Mouse (Mus musculus): ENCODE data around the gene Them7.

Them7 gene

DNA sequence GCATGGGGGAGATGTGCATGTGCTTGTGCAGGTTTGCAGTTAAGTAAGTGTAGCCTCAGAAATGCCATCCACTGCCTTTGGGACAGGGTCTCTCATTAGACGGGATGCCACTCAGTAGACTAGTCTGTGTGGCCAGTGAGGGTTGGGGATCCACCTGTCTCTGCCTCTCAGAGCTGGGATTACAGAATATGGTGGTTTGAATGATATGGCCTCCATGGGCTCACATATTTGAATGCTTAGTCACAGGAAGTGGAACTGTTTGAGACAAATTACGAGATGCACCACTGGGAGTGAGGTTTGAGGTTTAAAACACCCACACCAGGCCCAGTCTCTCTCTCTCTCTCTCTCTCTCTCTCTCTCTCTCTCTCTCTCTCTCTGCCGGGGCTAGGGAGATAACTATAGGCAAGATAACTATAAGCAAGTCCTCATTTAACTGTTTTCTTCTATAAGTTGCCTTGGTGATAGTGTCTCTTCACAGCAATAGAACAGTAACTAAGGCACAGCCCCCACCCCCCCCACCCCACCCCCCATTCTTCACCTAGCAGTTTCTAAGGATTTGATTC lies 156.7 kb downstream of the Them7 start:
- no peak for DNase-seq

DNA sequence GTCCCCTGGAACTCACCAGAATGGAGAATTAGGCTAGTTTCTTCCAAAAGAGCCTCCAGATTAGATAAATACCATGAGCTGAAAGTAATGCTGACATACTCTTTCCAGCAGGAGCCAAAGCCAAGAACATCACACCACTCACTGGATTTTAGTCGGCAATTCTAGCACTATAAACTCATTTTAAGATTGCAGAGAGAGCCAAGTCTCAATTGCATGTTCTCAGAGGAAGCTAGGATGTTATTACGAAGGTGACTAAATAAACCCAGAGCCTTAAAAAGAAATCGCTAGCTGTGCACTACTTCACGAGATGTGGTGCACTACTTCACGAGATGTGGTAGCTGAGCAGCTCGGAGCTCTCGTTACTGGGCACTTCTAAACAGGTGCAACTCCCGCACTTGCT lies 158.9 kb downstream of the Them7 start:
- DNase-seq, result no peak

DNA sequence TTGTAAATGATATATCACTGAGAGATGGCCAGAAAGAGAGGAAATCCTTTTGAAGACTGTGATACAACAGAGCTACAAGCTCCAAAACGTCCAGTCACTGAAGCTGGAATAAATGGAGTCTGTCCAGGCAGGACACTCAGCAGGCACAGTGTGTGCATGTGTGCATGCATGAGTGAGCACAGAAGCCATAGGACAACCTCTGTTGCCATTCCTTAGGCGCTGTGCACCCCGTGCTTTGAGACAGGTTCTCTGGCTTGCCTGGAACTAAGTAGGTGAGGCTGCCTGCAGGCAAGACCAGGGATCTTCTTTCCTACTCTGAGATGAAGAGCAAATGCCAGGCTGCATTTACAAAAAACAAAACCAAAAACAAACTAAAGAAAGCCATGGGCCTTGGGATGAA lies 160.9 kb downstream of the Them7 start:
- no peak for DNase-seq

DNA sequence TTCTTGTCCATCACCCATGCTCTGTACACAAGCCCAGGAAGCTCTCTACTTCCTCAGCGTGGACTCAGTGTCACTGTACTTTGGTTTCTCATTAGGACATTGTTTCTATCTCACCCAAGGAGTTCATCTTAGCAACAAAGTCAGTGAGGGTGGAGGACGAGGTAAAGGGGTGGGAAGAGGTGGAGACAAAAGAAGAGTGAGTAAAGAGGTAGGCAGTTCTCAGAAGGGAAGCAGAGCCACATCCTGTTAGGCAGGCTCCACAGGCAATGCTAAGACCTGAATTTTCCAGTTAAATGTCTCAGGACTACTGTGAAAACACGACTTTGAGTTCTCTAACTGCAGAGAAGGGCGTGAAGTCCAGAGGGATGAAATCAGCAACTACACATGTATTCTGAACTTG lies 162.3 kb downstream of the Them7 start:
- DNase-seq, result no peak

DNA sequence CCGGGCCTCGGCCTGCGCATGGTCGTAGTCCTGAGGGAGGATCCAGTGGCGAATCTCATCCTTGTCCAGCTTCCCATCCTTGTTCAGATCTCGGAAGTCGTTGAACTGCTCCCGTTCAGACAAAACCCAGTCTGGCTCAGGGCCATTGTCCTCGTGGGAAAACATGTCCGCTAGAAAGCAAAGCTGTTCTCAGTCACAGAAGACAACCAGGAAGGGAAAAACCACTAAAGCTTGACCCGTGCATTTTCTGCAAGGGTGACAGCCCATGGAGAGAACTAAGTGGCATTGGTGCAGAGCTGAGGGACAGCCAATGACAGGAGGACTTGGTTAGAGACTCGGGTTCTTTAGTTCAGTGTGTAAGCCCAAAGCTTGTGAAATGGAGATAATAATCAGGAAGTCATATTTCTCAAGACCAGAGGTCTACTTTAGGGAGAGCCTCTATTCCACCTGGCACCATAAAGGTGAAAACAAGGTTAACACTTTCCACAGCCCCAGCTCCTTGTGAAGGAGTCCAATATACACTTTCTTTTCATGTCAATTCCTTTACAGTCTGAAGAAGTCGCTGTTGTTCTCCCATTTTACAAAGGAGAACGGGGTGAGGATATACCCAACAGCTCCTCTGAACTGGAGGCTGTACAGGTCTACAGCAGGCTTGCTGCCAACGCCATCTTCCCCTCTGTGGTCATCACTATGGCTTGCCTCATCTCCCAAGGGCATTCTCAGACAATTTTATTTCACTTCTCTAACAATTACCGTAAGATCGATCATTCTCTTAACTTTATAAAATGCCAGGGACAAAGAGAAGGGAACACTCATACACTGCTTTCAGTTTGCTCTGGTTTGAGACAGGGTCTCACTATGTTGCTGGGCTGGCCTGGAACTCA lies 165.1 kb downstream of the Them7 start:
- no peak for DNase-seq

DNA sequence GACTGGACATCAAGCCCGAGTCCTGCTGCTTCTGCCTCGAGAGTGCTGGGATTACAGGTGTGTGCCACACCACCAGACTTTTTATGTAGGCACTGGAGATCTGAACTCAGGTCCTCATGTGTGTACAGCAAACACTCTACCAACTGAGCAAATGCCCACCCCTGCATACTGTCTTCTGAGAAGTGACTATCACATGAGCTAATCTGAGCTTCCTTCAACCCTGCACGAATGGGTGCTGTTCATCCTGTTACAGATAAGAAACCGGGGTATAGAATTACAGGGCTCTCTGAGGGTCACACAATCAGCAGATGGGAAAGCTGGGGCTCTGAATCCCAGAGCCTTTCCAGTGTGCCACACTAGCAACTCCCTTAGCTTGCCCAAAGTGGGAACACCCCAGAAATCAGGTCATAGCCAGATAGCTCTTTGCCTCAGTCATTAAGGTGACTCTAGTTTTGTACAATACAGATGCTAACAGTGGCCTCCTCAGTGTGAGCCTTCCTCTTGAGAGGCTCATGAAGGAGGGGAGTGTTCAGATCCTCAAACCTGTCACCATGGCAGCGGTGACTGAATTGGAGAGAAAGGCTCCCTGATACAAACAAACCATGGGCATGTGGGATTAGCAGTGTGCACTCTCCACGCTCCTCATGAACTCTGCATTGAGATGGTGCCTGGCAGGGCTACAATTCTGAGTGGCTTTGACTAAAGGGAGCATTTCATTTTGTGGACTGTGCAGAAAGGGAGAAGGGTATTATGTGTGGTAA lies 166.7 kb downstream of the Them7 start:
- no peak for DNase-seq

DNA sequence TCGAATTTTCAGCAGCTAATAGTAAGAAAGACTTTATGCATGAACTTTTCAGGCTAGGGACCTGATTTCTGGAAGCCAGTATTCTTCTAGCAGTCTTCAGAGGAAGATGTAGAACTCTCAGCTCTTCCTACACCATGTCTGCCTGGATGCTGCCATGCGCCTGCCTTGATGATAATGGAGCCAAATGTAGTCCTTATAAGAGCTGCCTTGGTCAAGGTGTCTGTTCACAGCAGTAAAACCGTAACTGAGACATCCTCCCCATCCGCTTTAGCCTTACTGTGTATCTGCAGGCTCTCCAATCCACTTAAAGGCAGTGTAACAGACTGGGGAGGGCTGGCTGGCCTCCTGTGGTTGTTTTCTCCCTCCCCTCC lies 167.3 kb downstream of the Them7 start:
- DNase-seq, result no peak

DNA sequence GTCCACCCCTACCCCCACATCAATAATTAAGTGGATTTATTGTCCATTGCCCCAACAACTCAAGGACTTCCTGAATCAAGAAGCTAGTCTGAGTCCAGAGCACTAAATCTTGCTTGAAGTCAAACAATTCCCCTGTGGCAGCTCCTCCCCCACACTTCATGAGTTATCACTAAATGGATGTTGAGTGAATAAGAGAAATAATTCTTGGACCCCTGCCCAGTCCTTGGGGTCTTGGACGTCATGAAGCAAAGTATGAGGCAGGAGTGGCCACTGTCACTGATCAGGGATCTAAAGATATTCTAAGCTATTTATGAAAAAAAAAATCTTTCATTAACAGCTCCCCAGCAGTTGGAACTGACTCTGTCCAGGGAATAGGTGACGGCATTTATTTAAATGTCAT lies 168.4 kb downstream of the Them7 start:
- DNase-seq, result no peak

DNA sequence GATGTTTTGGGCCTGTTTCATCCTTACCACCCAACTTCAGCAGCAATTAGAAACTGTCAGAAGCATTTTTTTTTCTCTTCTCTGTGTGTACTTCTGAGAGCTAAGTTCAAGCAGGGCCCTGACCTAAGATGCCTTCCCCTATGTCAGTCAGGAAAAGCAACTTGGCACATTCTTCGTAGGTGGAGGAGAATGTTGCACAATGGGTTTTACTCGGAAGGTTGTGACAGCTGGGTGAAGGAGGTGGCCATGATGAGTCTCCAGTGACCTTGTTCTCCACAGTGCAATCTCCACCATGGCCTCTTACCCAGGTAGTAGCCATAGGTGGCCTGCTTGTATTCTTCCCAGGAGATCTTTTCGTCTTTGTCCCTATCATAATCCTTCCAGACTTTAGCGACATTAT lies 170.3 kb downstream of the Them7 start:
- DNase-seq, result no peak

DNA sequence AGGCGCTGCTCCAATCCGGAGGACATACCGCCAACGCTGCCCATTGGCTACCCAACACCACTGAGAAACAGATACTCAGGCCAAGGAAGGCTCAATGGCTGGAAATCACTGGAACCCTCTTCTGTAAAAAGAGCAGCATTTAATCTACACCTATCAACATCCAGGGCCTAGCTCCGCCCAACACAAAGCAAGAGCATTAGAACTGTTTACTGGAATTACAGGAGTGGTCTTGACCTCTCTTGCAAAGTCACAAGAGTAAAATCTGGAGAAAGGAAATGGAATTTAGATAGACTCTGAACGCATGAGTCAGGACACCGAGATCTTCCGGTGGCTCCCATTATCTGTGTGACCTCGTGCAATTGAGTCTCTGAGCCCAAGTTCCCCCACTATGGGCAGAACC lies 171.9 kb downstream of the Them7 start:
- DNase-seq, result no peak

DNA sequence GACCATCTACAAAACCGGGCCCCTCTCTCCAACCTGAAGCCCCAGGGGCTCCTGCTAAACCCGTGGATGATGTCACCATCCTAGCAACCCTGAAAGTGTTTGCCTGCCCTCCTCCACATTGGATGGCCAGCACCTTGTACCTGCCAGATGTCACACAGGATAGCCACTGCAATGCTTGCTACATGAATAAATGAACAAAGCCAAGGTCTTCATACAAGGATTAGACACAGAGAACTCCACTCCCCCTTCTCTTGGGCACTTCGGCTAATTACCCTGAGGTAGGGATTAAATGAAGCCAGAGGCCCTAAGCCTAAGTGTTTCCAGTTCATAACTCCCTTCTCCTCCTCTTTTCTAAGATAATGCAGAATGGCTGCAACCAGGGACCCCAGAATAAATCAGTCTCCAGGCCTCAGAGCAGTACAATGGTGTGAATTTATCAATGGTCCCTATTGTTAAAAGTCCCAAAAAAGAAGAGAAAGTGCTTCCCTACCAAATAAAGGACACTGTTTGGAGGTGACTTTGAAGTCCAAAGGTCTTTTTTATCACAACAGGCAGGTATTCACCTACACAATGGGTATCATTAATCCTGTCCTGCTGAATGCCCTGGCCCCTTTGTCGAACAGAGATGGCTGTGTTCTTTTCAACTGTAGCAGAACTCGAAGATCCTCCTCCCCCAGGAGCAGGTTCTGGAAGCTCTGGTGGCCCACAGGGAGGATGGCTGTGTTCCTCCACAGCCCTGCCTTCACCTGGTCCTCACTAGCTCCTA lies 173.5 kb downstream of the Them7 start:
- DNase-seq, result no peak

DNA sequence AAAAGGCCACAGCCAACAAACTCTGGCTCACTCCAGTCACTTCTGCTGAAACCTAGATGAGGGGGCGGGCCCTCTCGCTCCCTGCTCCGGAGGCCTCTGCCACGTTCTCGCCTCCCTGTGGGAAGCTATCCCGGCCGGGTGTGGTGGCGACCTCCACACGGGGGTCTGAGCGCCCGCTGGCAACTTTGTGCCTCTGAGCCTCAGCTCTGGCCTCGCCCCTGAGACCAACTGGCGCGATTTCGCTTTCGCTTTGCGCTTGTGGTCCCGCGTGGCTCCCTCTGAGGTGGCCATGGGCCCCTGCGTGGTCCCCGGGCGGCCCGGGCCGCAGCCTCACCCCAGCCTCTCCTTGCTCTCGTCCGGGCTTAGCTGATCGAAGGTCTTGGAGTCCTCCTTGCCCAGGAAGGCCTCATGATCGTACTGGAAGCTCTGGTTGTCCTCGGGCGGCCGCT lies 174.5 kb downstream of the Them7 start:
- peak; percentile 9 for DNase-seq

DNA sequence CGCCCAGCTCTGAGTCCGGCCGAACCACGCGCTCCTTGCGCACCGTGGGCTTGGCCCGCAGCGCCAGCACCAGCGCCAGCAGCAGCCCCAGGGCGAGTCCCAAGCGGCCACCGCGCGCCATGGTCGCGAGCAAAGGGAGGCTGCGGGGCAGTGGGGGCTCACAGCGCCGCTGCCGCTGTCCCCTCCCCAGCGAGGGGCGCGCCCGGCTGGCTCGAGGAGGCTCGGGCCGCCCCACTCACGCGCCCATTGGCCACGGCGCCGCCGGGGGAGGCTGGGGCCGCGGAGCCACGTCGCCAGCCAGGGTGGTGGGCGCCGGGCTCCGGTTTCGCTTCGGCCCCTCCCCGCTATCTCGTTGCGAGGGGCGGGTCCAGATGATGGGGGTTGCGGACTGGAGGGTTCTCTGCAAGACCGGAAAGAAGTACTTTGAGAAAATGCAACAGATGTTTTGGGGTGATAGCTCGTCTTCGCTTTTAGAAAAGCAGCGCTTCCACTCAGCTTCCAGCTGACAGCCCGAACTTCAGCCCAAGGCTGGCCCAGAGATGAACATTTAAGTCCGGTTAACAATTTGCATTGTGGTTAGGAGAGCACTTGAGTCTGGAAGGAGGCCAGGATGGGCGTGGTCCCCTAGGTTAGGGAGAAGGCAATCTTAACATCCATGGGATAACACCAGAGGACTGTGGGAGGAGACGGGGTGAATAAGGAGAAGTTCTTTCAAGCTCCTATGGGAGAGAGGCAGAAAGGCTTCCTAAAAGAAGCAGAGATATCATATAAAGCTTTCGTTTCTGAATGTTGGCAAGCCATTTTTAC lies 175.2 kb downstream of the Them7 start, which contains the start of gene Rcn1:
Rcn1 (minus strand) TSS at position 235 of the 807 bp plus-strand sequence.
- DNase-seq, result peak; percentile 51

DNA sequence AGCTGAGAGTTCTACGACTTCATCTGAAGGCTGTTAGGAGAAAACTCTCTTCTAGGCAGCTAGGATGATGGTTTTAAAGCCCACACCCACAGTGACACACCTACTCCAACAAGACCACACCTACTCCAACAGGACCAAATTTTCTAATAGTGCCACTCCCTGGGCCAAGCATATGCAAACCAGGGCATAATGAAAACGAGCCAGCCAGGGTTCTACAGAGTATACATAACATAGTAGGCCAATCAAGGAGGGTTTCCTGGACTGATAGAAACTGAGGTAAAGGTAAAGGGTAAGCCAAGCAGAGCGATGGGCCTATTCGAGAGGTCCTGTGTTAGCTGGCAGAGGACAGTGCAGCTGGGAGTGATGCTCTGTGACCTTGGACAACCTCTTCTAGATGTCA lies 176.4 kb downstream of the Them7 start:
- no peak for DNase-seq

DNA sequence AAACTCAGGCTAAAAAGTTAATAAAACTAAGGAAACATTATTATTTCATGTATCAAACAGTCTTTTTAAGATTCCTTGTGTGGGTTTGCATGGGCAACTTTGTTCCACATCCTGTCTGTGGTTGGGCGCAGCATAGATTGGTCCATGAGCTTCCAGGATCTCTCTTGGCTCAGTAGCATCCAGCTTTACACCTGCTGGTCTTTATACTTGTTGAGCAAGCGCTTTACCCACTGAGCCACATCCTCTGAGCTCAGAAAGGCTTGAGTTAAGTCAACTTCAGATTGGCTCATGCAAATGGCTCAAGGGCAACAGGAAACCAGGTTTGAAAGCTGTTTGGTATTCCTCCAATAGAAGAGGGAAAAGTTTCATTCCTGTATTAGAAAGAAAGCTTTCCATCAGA lies 178.1 kb downstream of the Them7 start:
- no peak for DNase-seq

DNA sequence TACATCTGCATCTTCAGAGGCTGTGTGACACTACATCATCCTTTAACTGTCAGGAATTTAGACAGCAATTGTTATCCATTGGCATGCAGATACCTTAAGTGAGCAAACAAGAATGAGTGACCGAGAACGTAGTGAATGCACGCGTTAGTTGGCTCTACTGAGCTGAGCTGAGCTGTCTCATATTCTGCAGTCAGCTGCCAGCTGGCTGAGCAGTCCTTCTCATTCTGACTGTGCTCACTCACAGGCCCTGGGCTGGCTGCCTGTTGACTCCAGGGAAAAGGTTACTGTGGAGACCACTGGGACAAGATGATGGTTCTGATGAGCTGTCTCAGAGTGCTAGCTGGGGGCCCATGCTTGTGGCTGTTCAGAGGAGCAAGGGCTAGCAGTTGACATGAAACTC lies 184.4 kb downstream of the Them7 start:
- DNase-seq, result no peak

DNA sequence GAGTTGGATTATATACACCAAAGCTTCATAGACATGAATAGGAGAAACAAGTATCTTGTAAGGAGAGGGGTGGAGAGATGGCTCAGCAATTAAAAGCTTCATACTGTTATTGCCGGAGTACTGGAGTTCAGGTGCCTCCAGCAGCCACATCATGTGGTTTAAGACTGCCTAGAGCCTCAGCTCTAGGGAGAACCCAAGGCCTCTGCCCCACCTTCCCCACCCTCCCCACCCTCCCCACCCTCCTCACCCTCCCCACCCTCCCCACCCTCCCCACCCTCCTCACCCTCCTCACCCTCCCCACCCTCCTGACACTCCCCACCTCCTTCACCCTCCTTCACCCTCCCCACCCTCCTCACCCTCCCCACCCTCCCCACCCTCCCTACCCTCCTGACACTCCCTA lies 185.1 kb downstream of the Them7 start:
- no peak for DNase-seq

DNA sequence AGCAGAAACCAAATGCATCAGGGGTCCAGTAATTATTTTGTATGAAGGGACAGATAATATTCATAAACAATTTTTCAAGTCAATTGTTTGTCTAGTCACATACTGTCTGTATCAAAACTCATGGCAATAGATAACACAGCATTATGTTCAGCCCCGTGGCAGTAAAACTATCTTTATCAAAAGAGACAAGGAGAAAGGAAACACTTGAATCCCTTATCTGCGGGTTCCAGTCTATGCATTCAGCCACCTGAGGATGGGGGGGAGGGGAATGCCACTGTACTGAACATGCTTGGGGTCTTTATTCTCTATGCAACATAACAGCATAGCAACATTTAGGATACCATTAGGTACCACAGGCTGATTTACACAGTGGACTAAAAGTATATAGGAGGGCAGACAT lies 190.2 kb downstream of the Them7 start:
- DNase-seq, result no peak

DNA sequence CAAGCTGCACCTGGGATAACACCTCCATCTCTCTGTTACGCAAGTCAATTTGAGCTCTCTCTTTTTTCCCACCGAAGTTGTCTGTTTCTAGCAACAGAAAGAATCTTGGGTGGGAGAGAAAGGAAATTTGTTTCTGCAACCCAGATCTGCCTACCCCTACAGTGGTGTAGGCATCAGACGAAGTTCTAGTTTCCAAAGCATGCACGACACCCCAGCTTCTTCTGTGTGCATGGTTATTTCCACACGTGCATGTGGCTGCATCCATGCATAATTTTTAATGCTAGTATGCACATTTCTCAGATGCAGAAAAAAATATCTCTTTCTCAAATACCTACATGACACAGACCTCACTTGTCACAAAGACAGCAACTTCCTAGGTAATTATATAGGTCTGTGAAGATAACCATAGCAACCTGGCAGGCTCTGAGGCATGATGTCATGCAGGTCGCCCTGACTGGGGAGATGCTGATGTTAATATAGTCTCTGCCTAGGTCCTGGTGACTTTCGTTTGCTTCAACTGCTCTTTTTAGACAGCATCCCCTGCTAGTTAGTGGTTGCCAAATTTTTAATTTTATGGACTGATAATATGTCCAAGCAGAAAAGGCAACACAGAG lies 192.0 kb downstream of the Them7 start:
- DNase-seq, result no peak

DNA sequence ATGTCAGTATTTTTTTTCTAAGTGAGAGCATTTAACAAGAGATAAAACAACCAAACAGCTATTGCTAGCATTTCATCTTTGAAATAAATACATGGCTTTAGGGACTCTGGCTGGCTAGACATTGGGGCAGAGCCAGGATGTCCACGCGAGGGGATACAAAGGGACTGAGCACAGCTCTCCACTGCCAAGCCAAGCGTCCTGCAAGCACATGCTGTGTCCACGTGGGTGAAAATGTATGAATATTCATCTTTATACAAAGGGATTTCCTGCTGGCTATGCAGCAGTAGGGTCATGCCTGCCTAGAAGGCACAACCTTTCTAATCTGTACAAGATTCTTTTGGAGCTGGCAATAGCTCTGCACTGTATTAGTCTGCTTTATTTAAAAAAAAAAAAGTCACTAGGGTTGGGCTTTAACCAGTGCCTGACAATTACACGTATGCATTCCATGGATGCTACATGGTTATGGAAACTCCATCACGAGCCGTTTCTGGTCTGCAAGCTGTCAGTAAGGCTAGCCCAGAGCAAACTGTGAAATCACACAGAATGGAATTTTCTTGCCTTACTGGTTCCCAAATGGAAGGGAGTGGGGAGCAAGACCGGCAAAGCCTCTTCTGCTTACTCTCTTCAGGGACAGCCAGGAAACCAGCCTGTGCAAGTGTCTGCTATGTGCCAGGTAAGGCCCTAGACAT lies 192.7 kb downstream of the Them7 start:
- DNase-seq, result peak; percentile 51

DNA sequence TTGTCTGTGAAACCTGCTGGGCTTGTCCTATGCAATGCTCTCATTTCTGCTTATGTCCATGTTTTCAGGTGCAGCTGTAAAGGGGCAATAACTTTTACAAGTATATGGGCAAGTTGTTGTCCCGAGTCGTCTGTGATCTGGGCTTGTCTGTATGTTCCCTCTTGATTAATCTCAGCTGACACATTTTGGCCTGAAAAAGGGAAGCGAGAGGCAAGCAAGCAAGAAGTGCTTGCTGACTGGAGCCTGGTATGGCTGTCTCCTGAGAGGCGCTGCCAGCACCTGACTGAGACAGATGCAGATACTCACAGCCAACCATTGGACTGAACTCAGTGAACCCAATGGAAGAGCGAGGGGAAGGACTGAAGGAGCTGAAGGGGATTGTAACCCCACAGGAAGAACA lies 193.5 kb downstream of the Them7 start:
- DNase-seq, result no peak

Measured in right cerebral cortex, postnatal 14 days (tissue).